Mouse (Mus musculus) adrenal gland, postnatal 10 days (tissue): ENCODE measurements around the gene Tyrobp. TPM values are rescaled to one million over a fixed set of nuclear protein-coding genes. Genes with fewer than 3 reads are reported as not detected.

ENCODE experiments used
- DNase-seq: peaks from one replicate; pipeline ENCODE4 v3.0.0; 2021; ENCODE audit warnings: mixed read lengths
- total RNA-seq, 2 experiments: library from RNA; stranded (reverse); gene quantifications; 2 replicates each; pipeline ENCODE4 v1.2.3; 2021

Tyrobp gene
- total RNA-seq, 2 experiments from 2014 or later = 25.8 to 29.1 TPM

DNA sequence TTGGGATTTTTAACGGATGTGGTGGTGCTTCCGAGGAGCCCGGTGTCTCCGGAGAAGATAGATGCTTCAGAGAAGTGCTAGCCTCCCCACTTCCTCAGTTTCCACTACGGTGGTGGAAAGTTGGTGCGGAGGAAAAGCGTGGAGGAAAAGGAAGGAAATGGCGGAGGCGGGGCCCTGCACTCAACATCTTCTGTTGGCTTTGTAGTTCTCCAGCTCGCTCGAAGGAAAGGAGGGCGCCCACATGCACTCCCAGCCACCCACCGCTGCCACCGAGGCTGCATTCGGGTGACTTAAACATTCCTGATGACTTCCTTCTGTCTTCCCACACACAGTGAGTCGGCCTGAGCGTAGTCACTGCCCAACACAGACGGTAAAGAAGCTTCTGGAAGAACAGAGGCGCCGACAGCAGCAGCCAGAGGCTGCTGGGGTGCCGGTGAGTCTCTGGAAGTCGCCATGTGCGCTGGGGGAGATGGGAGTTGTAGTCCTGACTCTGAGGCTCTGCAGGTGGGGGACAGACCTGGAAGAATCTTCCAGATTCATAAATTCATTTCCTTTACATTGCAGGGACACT, 9.6 kb downstream of the Tyrobp start:
- peak; percentile 33 for DNase-seq

DNA sequence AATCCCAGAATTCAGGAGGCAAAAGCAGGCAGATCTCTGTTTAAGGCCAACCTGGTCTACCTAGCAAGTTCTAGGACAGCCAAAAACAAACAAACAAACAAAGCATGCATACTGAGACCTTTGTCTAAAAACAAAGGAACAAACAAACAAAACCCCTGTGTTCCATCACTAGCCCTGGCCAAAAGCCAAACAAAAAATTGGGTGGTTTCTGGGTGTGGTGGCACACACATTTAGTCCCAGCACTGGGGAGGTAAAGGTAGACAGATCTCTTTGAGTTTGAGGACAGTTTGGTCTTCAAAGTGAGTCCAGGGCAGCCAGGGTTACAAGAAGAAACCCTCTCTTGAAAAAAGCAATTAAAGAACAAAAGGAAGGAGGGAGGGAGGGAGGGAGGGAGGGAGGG, 15.8 kb downstream of the Tyrobp start:
- DNase-seq = no peak

DNA sequence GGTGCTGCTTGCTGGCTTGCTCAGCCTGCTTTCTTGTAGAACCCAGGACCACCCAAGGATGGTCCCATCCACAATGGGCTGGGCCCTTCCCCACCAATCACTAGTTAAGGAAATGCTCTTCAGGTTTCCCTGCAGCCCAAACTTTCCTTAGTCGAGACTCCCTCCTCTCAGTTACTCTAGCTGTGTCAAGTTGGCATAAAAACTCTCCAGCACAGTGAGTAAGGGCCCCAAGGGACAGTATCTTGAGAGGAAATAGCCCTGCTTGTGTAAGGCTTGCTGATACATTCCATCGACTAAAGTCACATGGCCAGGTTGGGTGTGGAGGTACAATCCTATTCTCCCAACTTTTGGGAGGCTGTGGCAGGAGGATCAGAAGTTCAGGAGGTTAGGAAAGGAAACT, 16.6 kb downstream of the Tyrobp start:
- no peak for DNase-seq

DNA sequence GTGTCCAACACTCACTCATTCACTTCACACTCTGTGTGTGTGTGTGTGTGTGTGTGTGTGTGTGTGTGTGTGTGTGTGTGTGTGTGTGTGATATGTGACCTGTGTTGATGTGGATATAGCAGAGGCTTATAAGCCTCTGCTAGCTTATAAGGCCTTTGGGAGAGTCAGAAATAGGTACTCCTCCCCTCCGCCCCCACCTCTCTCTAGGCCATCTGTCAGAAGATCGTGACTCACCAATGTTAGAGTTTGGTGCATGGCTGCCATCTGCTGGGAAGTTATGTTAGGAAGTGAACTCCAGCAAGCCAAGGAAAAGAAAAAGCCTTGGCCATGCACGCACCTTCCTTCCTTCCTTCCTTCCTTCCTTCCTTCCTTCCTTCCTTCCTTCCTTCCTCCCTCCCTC, 18.2 kb downstream of the Tyrobp start:
- peak; percentile 74 for DNase-seq

DNA sequence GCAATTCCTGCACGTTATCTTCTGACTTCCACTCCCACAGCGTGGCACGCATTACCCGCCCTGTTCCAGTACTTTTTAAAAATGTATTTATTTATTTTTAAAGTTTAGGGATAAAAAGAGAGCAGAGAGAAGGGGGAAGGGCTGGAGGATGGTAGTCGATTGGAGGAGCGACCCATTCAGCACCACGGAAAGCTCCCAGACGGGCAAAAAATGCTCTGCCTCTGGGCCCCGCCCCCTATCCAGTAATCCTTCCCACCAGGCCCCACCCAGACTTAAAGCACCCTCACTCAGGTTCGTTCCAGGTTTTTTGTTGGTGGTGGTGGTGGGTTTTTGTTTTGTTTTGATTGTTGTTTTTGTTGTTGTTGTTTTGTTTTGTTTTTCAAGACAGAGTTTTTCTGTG, 20.7 kb downstream of the Tyrobp start:
- peak; percentile 84 for DNase-seq

DNA sequence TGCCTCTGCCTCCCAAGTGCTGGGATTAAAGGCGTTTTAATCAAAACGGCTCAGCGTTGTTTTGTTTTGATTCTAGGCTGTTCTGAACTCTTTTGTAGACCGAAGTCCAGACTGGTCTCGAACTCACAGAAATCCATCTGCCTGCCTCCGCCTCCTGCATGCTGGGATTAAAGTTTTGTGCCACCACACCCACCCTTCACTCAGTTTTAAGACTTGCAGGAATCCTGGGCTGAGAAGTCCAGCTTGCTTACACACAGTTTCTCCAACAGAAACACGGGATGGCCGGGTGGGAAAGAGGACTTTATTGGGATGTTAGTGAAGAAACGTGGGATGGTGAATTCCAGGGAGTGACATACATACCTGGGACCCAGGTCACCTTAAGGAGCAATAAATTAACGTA, 21.1 kb downstream of the Tyrobp start:
- no peak for DNase-seq

DNA sequence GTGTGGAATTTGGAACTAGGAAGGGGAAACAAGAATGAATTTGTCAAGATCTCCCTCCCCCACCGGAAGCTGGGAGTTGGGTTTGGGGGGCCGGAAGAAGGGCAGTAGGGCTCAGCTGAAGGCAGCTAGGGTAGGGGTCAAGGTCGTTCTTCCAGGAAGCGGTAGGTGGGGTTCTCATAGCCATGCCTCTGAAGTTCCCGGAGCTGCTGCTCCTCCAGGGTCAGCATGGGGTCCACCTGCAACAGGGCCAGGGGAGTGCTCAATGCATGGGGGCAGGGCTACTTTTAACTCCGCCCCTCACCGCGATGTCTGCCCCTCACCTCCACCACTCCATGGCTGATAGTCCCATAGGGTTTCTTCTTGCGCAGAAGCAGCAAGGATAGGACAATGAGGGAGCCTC, 21.6 kb downstream of the Tyrobp start:
- no peak for DNase-seq

DNA sequence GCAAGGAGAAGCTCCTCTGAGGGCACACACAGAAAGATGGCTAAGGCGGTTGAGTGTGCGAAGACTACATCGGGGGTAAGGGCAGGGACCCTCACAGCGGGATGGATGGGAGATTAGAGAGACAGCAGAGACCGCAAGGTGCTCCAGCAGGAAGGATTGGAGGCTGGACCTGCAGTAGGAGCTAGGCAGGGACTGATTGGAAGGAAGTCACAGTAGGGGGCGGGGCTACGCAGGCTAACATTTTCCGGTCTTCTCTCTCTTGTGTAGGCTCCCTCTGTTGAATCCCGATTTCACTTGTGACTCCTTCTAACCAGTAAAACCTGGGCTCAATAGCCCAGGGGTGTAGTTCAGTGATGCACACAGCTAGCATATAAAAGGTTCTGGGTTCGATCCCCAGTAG, 23.3 kb downstream of the Tyrobp start:
- no peak for DNase-seq

DNA sequence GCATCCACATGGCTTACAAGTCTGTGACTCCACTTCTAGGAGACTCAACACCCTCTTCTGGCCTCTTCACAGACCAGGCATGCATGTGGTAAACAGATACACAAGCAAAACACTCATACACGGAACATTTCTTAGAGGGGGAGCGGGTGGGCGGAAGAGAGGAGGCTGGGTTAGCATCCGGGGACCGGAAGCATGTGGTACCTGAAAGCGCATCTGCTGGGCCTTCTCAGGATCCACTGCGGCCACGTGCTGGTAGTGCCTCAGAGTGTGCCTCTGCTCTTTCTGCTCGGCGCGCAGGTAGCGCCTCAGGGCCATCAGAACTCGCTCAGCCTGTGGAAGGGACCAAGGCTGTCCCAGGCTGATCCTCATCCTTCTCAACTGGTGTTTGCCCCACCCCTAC, 26.2 kb downstream of the Tyrobp start:
- no peak for DNase-seq

DNA sequence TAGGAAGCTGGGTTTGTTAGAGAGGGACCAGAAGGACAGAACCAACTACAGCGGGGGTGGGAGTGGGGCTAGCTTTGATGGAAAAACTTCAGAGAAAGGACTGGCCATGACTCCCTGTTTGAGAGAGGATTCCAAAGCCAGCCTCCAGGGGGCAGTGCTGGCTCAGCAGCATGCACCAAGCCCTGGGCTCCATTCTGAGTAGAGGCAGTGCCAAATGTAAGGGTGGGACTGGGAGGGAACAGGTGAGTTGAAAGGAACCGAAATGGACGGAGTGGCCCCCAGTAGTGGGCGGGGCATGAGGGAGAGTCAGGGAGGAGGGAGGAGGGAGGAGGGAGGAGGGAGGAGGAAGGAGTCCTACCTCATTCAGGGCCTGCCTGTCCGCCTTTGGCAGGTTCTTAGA, 27.1 kb downstream of the Tyrobp start:
- DNase-seq = peak; percentile 78

DNA sequence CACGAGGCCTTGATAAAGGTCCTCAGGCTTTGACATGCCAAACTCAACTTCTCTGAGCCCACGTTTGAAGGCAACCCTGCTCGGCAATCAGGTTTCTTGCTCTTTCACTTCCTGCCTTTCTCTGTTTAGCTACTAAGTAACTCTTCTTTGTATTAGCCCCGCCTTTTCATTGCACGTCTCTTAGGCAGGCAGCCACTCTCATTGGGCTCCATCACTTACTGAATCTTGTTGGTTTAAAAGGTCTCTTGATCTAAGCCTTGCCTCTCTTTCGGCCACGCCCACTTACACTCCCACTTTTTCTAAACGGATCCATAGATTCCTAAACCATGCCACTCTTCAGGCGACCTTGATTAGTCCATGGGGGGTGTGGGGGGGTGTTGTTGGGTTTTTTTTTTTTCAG, 30.1 kb downstream of the Tyrobp start:
- no peak for DNase-seq

DNA sequence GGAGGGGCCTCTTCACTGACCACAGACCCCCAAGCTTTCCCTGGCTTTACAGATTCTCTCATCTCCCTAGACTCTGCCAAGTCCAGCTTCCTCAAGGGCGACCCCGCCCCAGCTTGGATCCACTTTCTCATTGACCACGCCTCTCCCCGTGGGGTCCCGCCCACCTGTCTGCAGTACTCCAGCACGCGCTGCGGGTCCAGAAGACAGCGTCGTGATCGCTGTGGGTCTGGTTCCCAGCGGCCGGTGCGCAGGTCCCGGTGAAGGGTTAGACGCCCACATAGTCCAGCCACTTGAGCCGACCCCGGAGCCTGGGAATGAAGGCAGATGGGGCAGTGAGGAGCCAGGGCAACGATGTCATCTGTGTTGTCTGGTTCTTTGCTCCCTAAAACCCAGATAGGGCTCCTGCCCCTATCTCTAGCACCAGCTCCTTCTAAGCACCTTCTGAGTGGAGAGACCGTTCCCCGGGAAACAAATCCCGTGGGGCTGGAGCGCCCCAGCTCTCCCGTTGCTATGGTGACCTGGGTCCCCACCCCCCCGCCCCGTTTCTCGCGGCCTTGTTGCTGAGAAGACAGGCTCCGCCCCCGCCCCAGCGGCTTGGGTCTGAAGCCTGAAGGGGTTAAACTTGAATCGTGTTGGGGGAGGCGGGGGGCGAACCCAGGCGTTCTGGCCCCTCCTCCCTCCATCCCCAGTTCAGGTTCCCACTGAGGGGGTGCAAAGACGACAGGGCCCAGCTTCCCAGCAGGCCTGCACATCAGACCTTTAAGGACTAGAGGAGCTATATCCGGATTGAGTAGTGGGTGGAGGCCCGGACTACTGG, 30.8 kb downstream of the Tyrobp start:
- peak; percentile 66 for DNase-seq

DNA sequence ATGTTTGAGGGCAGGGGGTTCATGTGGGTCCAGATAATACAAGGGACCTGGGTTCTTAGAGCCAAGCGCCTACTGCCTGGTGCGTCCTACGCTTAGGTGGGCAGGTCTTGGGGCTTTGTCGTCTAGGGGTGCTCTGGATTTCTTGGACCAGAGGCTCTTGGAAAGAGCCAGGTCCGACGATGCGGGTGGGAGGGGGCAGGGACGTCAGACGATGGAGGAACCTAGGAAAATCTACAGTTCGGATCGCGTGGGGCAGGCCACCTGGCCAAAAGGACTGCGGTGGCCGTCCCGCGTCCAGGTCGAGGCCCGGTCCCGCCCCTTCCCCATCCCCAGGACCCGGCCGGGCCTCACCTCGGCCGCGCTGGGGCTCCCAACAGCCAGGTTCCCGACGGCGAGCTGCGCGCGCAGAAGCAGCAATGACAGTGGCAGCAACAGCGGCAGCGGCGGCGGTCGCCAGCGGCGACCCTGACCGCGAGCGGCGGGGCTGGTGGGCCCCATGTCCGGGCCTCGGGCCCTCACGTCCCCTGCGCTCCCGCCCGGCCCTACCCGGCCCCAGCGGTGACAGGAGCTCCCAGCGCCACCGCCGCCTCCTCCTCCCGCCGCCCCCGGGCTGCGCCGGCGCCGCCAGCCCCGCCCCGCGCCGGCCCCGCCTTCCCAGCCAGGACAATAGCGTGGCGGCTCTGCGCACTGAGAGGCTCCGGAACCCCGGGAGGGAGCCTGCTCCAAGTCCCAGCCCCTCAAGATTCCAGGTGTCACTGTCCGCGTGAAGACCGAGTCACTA, 31.6 kb downstream of the Tyrobp start, which contains the start of gene Aplp1:
Gene Aplp1, minus strand, starts transcription at position 565 of the 781 bp plus-strand sequence.
- peak; percentile 78 for DNase-seq

DNA sequence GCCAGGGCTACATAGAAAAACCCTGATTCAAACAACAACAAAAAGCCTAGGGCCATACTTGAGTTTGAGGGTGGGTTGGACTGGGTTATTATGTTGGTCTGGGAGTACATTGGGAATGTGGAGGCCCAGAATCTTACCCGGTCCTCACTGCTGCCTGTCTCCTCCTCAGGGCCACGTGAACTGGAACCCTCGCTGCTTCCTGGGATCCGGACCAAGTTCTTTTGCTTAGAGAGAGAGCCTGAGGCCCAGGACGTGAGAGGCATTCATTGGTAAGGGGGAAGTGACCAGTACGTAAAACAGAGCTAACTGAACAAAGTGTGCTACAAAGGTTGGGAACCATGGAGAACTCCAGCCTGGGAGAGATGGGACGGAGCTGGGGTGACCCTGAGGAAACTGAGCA, 36.7 kb downstream of the Tyrobp start:
- no peak for DNase-seq

DNA sequence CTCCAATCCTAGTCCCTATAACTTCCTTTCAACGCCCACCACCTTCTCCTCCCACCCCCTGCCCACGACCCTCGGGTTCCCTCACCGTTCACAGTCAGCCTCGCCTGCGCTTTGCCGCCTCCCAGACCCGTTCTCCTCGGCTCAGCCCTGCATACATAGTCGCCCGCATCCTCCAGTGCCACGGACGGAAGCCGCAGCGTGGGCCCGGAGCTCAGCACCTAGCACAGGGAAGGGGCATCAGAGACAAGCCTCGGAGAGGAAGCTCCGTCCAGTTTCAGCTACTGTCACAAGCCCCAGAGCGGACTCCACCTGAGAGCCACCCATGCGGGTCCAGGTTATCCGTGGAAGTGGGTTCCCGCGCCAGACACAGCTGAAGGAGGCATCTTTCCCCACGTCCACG, 39.8 kb downstream of the Tyrobp start:
- DNase-seq = no peak

DNA sequence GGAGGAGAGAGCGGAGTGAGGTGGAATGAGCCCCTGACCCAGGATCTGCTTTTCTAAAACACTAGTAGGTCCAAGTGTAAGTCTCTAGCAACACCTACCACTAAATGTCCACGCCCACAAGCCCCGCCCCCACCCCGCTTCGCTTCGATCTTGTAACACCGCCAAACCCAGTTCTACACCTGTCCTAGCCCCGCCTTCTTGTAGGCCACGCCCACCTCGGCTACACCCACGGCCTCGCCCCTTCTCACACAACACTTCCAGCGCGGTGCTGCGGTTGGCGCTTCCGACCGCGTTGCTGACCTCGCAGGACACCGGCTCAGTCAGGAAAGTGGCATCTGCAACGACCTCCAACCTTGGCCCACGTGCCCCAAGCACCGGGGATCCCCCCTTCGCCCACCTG, 40.2 kb downstream of the Tyrobp start:
- DNase-seq = no peak

DNA sequence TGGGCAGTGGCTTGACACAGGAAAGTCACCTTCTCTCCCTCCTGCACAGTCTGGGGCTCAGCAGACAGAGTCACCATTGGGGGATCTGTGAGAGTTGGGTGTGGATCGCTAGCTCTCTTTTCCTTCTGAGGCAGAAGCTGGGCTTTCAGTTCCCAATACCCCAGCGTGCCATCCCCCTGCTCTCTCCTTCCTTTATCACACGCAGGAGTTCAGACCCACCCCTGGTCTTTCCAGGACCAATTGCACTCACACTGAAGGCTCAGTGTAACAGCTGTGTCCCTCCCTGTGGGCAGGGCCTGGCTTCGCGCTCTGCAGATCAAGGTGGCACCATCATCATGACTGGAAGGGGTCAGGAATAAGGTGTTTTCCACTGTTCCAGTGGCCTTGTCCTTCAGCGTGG, 40.7 kb downstream of the Tyrobp start:
- no peak for DNase-seq

DNA sequence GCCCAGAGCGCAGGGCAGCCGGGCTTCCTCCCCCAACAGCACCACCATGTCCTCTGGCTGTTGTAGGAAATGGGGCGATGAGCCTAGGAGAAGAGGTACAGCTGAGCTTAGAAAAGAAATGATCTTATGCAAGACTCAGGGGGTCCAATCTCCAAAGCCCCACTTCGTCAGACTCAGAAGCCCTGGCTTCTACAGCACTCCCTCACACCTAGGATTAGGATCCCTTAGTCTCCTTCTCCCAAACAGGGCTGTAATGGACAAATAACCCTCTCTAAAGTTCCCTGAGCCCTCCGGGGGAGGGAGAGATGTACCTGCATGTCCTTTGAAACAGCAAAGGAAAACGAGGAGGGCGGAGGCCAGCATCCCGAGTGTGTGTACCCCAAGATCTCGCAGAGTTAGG, 42.9 kb downstream of the Tyrobp start:
- DNase-seq = no peak

DNA sequence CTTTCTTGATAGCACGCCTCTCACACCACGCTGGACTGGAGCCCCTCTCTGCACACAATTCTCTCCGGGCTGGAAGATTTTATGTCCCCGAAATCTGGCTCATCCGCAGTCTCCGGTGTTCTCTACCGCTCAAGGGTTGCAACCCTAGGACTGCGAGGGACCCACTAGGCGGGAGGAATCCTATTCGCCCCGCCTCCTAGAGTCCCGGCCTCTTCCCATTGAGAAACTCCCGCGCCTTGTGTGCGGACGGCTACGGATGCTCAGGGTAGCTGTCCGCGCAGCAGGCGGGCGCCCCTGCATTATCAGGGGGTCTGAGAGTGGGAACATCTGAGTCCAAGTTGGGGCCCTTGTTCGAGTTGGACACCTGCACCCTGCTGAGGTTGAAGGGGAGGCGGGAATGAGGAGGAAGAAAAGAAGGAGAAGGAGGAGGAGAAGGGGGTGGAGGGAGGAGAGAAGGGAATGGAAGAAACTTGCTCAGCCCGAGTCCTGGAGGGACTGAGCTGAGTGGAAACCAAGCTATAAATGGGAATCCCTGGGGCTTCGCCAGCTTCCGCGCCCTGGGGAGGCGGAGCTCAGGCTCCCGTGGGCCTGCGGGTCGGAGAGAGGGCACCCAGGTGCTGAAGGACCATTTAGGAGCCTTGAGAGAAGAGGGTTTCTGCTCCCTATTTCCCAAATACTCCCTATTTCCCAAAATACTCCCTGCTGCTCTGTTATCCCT, 43.5 kb downstream of the Tyrobp start:
- no peak for DNase-seq

DNA sequence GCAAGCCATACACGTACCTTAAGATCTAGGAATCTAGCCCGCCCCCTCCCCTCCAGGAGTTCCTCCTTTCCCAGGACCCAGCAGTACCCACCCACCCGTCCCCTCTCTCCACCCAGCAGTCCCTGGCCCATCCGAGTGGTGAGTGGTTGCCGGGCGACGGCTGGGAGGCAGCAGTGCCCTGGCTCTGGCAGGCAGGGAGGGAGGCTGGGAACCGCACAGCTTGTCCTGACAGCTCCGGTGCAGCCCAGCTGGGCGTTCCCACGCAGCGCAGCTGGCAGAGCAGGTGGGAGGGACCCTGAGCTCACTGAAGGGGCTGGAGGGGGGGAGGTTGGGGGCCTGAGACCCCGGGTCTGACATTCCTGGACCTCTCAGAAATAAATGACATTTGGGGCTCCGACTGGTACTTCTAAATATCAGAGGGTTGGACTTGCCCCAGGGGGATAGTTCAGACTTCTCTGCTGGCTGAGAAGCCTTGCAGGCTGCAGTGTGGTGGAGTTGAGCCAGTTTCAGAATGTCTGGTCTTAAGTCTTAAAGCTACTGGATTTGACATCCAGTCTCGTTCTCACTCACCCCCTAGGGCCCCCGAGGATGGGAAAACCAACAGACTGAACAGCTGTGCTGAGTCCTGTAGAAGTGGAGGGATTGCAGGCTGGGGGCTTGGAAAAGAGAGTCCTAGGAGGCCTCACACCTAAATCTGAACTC, 44.2 kb downstream of the Tyrobp start, which contains the start of the genes Kirrel2 and Nphs1:
Gene Kirrel2, minus strand, starts transcription at position 62 of the 702 bp plus-strand sequence.
Gene Nphs1, plus strand, starts transcription at position 687 of the 702 bp plus-strand sequence.
- DNase-seq = no peak

DNA sequence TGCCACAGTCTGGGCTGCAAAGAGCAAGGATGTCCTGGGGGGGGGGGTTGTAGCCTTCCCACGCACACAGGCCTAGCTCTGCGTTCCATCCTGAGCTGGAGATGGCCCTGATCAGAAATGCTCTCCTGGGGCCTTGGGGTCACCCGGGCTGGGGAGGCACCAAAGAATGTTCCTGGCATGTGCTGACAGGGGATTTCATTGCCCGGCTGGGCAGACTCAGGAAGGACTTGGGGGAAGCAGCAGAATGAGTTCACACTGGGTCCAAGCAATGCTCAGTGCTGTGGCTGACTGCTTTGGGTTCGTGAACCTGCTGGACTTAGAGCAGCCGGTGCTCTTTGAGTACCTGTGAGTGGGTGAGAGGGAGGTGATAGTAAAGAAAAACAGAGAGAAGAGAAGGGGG, 45.9 kb downstream of the Tyrobp start:
- DNase-seq = no peak

DNA sequence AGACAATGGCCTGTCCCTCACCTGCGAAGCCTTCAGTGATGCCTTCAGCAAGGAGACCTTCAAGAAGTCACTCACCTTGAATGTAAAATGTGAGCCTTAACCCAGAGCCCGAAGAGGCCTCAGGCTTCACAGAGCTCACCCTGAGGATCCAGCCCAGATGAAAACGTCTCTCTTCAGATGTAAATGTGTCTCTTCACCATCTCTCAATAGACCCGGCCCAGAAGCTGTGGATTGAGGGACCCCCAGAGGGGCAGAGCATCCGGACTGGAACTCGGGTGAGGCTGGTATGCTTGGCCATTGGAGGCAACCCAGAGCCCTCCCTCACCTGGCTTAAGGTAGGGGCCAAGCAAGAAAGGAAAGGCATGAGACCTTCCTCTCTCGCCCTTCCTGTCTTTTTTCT, 50.0 kb downstream of the Tyrobp start:
- DNase-seq = no peak
